Mouse (Mus musculus) kidney, embryonic 14.5 days (tissue): ENCODE measurements around the gene Slfn5. TPM values are rescaled to one million over a fixed set of nuclear protein-coding genes. Genes with fewer than 3 reads are reported as not detected.
"Not testable (repeated sequence)": the region's sequence is repeated elsewhere in the genome, so short reads cannot be mapped to it uniquely, and the experiment has no call there.

Experiments
- ATAC-seq: fragments of 200-750 bp; cut with Nextera tagmentation; 2 replicates; pipeline ENCODE4 v1.8.0; 2017; ENCODE audit warnings: moderate number of reproducible peaks, mild to moderate bottlenecking, moderate TSS enrichment, moderate library complexity; ENCODE audit not compliant: low FRiP score, low TSS enrichment
- H3K27ac ChIP-seq: fragments of 300-500 bp; sonication (generic); 2 replicates; pipeline ENCODE4 v1.5.1; 2014; ENCODE audit warnings: low read depth, mild to moderate bottlenecking, low read length, moderate library complexity, mixed read lengths
- H3K27me3 ChIP-seq: fragments of 300-500 bp; sonication (generic); 2 replicates; pipeline ENCODE4 v1.6.1; 2014; ENCODE audit warnings: mild to moderate bottlenecking, low read length; ENCODE audit not compliant: control insufficient read depth, insufficient read depth
- H3K36me3 ChIP-seq: fragments of 300-500 bp; sonication (generic); 2 replicates; pipeline ENCODE4 v1.6.1; 2014; ENCODE audit warnings: low read length, mixed read lengths; ENCODE audit not compliant: control insufficient read depth, insufficient read depth
- H3K4me1 ChIP-seq: fragments of 300-500 bp; sonication (generic); 2 replicates; pipeline ENCODE4 v1.6.1; 2014; ENCODE audit warnings: low read length, mixed read lengths; ENCODE audit not compliant: control insufficient read depth, insufficient read depth
- H3K4me2 ChIP-seq: fragments of 300-500 bp; sonication (generic); replicated peaks from 2 replicates; pipeline ENCODE4 v1.6.1; 2014; ENCODE audit warnings: low read depth, mild to moderate bottlenecking, low read length
- H3K4me3 ChIP-seq: fragments of 300-500 bp; sonication (generic); 2 replicates; pipeline ENCODE4 v1.5.1; 2014; ENCODE audit warnings: mild to moderate bottlenecking, low read length
- H3K9ac ChIP-seq: fragments of 300-500 bp; sonication (generic); 2 replicates; pipeline ENCODE4 v1.6.1; 2014; ENCODE audit warnings: low read depth, mild to moderate bottlenecking, low read length, moderate library complexity
- H3K9me3 ChIP-seq: fragments of 300-500 bp; sonication (generic); 2 replicates; pipeline ENCODE4 v1.6.1; 2016; ENCODE audit warnings: low read length; ENCODE audit not compliant: control insufficient read depth
- whole genome bisulfite sequencing: fragments of 180-500 bp; shearing (Covaris S2); extraction: QIAGEN DNeasy Blood & Tissue Kit; methylation state at CpG from one replicate; pipeline ENCODE4 v1.1.7; 2014; 5-methylcytosine and 5-hydroxymethylcytosine counted together
- polyA plus RNA-seq: library from polyadenylated mRNA; unstranded; fragments of >200 nt; fragmentation: Nextera tagmentation; extraction: Ambion mirVana; gene quantifications from 2 replicates; pipeline ENCODE4 v1.2.1, GENCODE M21; 2014

Gene Slfn5
- polyA plus RNA-seq, 1 experiment from 2014 or later, result 6.0 TPM

- Histone ChIP-seq H3K4me3 (peak overlapping the region; percentile 1; the same call in 1 of the 2 replicates), H3K4me1 (no peaks in the 10 kb centered on the region), H3K4me2 (peak overlapping the region; percentile 21), H3K36me3 (no peaks in the 10 kb centered on the region), H3K27ac (no peak overlapping the region), H3K9ac (no peak overlapping the region), H3K9me3 (no peaks in the 10 kb centered on the region), H3K27me3 (no peaks in the 10 kb centered on the region; the same call in 1 of the 2 replicates)
- WGBS, result 9% methylated on average over 16 of the region's 16 CpGs
- peak; percentile 55; the same call in 1 of the 2 replicates for ATAC-seq
Observed at GRCm38 (mm10) chr11:82914711-82915352, 36.3 kb upstream of the Slfn5 start.

- no peak overlapping the region for H3K4me2 ChIP-seq
- no peak overlapping the region for H3K4me3 ChIP-seq
- ATAC-seq, result no peak
- 58% methylated on average over 10 of the region's 10 CpGs for WGBS
- H3K27me3 ChIP-seq, result no peaks in the 10 kb centered on the region; the same call in 1 of the 2 replicates
- no peaks in the 10 kb centered on the region for H3K4me1 ChIP-seq
- no peaks in the 10 kb centered on the region for H3K36me3 ChIP-seq
- H3K9me3 ChIP-seq, result no peaks in the 10 kb centered on the region
- H3K27ac ChIP-seq, result no peak overlapping the region
- no peak overlapping the region for H3K9ac ChIP-seq
Observed at GRCm38 (mm10) chr11:82920768-82921167, 30.4 kb upstream of the Slfn5 start.

- no peaks in the 10 kb centered on the region for H3K36me3 ChIP-seq
- no peak overlapping the region for H3K9ac ChIP-seq
- no peak overlapping the region for H3K4me2 ChIP-seq
- no peak overlapping the region for H3K27ac ChIP-seq
- 69% methylated on average over 4 of the region's 4 CpGs for WGBS
- H3K4me1 ChIP-seq, result no peaks in the 10 kb centered on the region
- H3K27me3 ChIP-seq, result peaks cover 5% of the 10 kb centered on the region; the same call in 1 of the 2 replicates
- no peak for ATAC-seq
- no peaks in the 10 kb centered on the region for H3K9me3 ChIP-seq
- H3K4me3 ChIP-seq, result no peak overlapping the region
Observed at GRCm38 (mm10) chr11:82921691-82922090, 29.5 kb upstream of the Slfn5 start.

DNA sequence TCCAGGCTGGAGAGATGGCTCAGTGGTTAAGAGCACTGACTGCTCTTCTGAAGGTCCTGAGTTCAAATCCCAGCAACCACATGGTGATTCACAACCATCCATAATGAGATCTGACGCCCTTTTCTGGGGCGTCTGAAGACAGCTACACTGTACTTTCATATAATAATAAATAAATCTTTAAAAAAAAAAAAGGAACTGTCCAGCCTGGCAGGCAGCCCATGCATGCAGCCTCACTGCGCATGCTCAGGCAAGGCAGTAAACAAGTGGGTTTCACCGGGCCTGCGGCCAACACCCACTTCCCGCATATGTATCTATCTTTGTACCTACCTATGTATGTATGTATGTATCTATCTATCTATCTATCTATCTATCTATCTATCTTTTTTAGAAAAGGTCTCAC lies 27.2 kb upstream of the Slfn5 start:
- H3K9me3 ChIP-seq, H3K4me2 ChIP-seq, H3K36me3 ChIP-seq, H3K4me3 ChIP-seq, H3K9ac ChIP-seq, H3K27ac ChIP-seq, ATAC-seq, H3K4me1 ChIP-seq, H3K27me3 ChIP-seq: not testable (repeated sequence)
- WGBS, result 88% methylated on average over 6 of the region's 6 CpGs

DNA sequence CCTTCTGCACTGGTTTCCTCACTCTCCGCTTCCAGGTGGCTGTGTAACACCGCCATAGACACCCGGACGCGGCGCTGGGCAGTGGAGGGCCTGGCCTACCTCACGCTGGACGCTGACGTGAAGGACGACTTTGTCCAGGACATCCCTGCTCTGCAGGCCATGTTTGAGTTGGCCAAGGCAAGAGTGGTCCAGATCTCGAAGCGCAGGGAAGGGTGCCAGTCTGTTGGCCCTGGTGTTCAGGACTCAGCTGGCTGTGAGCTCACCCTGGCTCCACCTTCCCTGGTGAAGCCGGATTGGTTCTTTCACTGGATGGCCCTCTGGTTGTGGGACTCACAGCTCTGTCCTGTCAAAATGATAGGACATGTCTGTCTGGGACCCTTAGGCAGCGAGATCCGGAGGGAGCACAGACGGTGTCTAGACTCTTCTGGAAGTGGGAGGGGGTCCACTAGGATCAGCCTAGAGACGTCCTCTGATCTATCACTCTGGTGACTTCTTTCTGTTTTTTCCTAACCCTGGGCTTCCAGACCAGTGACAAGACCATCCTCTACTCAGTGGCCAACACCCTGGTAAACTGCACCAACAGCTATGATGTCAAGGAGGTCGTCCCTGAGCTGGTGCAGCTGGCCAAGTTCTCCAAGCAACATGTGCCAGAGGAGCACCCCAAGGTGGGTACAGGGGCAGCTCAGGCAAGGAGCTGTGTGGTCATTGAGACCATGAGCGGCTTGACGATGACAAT lies 22.1 kb upstream of the Slfn5 start:
- Histone ChIP-seq H3K27ac (no peak overlapping the region), H3K4me2 (no peak overlapping the region), H3K4me1 (0 out of 2 replicates have a peak, but pooled peaks cover 5% of the 10 kb centered on the region), H3K9ac (no peak overlapping the region), H3K9me3 (no peaks in the 10 kb centered on the region), H3K4me3 (no peak overlapping the region), H3K36me3 (no peaks in the 10 kb centered on the region), H3K27me3 (peaks cover 34% of the 10 kb centered on the region)
- WGBS, result 36% methylated on average over 20 of the region's 20 CpGs
- ATAC-seq, result peak; percentile 52; the same call in 1 of the 2 replicates

GRCm38 (mm10) chr11:82929633-82929950 lies 21.6 kb upstream of the Slfn5 start:
- Histone ChIP-seq H3K27ac (no peak overlapping the region), H3K36me3 (no peaks in the 10 kb centered on the region), H3K4me2 (no peak overlapping the region), H3K4me1 (0 out of 2 replicates have a peak, but pooled peaks cover 5% of the 10 kb centered on the region), H3K9me3 (no peaks in the 10 kb centered on the region), H3K4me3 (no peak overlapping the region), H3K27me3 (peaks cover 38% of the 10 kb centered on the region), H3K9ac (no peak overlapping the region)
- 50% methylated on average over 3 of the region's 3 CpGs for WGBS
- ATAC-seq, result no peak

DNA sequence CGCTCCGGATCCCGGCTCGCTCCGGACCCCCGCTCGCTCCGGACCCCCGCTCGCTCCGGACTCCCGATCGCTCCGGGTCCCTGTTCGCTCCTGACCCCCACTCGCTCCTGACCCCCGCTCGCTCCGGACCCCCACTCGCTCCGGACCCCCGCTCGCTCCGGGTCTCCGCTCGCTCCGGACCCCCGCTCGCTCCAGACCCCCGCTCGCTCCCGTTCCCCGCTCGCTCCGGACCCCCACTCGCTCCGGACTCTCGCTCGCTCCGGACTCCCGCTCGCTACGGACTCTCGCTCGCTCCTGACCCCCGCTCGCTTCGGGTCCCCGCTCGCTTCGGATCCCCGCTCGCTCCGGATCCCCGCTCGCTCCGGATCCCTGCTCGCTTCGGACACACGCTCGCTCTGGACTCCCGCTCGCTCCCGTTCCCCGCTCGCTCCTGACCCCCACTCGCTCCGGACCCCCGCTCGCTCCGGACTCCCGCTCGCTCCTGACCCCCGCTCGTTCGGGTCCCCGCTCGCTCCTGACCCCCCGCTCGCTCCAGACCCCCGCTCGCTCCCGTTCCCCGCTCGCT lies 20.7 kb upstream of the Slfn5 start:
- peak overlapping the region; percentile 52; the same call in 1 of the 2 replicates for H3K9ac ChIP-seq
- H3K27ac ChIP-seq, H3K4me1 ChIP-seq, H3K36me3 ChIP-seq, H3K9me3 ChIP-seq, ATAC-seq: not testable (repeated sequence)
- H3K4me3 ChIP-seq, result peak overlapping the region; percentile 51
- peak overlapping the region; percentile 87 for H3K4me2 ChIP-seq
- H3K27me3 ChIP-seq, result peaks cover 44% of the 10 kb centered on the region
- WGBS, result 1% methylated on average over 71 of the region's 85 CpGs

DNA sequence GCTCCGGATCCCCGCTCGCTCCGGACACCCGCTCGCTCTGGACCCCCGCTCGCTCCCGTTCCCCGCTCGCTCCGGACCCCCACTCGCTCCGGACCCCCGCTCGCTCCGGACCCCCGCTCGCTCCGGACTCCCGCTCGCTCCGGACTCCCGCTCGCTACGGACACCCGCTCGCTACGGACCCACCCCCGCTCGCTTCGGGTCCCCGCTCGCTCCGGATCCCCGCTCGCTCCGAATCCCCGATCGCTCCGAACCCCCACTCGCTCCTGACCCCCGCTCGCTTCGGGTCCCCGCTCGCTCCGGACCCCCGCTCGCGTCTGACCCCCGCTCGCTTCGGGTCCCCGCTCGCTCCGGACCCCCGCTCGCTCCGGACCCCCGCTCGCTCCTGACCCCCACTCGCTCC lies 20.0 kb upstream of the Slfn5 start:
- ATAC-seq, H3K9me3 ChIP-seq, H3K36me3 ChIP-seq, H3K27ac ChIP-seq, H3K4me1 ChIP-seq: not testable (repeated sequence)
- Histone ChIP-seq H3K9ac (peak overlapping the region; percentile 52; the same call in 1 of the 2 replicates), H3K4me3 (peak overlapping the region; percentile 51), H3K4me2 (peak overlapping the region; percentile 87), H3K27me3 (peaks cover 47% of the 10 kb centered on the region)
- WGBS, result under 1% methylated on average over 59 of the region's 63 CpGs
